Mouse (Mus musculus) lung, adult 2 months (tissue): Measurements from ENCODE around the gene Calm1.

Experiments used
- CTCF ChIP-seq: fragments of 200-500 bp; IDR thresholded peaks from 2 replicates; pipeline ENCODE4 v1.5.1; 2011; ENCODE audit warnings: mild to moderate bottlenecking, low read length, control low read depth; ENCODE audit not compliant: insufficient read depth
- POLR2A ChIP-seq: fragments of 200-500 bp; IDR thresholded peaks from 2 replicates; pipeline ENCODE4 v1.6.1; 2011; ENCODE audit warnings: low read depth, mild to moderate bottlenecking, control low read depth, low read length, borderline replicate concordance; ENCODE audit errors: extremely low read depth

DNA sequence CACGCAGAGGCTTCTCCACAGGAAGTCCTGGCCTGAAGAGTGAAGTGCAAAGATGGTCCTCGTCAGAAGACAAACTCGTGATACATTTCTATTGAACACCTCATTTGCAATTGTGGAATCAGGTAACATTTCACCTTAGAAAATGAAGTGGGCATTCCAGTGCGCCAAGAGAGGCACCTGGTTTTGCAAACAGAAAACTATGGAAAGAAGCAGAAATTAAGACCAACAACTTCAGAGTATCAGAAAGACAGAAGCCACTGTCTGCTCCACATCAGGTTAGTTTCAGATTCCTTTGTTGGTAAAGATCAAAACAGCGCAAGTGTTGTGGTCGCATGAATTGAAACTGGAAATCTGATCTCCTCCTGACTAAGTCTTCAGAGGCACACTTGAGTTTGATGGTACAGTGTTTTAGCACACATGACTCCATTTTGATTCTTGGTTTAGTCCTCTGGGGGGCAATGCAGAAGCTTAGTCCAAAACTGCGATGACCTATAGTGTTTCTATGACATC, 34.2 kb upstream of the Calm1 start:
- TF ChIP-seq POLR2A (no peak), CTCF (no peak)
